8 mouse cellular contexts compared by ENCODE assay signal in genomic region chr4:43038567-43039495, GRCm38 (mm10). TPM values are rescaled to one million over a fixed set of nuclear protein-coding genes. Genes with fewer than 3 reads are reported as not detected.
DNase-seq lines count a peak whose midpoint lies in the region; ATAC-seq and TF ChIP-seq lines count a peak whose summit lies in the region.

No protein-coding gene starts in this region.

- H3K27me3 ChIP-seq in testis, adult 2 months (ENCODE audit: control insufficient read depth, insufficient read depth, low read length) = no peaks in the 10 kb centered on the region
- H3K27me3 ChIP-seq in heart, embryonic 13.5 days (replicated peaks) = no peaks in the 10 kb centered on the region
- H3K27me3 ChIP-seq in lung, embryonic 16.5 days (ENCODE audit: control insufficient read depth, insufficient read depth, low read depth, low read length) = no peaks in the 10 kb centered on the region

- H3K4me2 ChIP-seq in heart, embryonic 13.5 days = peak overlapping the region; percentile 90
- H3K4me2 ChIP-seq in lung, embryonic 16.5 days (ENCODE audit: low read depth, low read length) = peak overlapping the region; percentile 89

- WGBS in heart, embryonic 13.5 days = 41% methylated on average over 15 of the region's 15 CpGs
- WGBS in lung, embryonic 16.5 days = 44% methylated on average over 15 of the region's 15 CpGs

- TF ChIP-seq POLR2A in testis, adult 2 months (IDR thresholded peaks at IDR 0.05; ENCODE audit: control insufficient read depth, low read depth, low read length) = no peak
- peak; percentile 58; the same call in 1 of the 2 replicates for TF ChIP-seq POLR2A in cortical plate, adult 2 months (IDR thresholded peaks at IDR 0.05; ENCODE audit: extremely low read depth, insufficient read depth, low read length)

- H3K9me3 ChIP-seq in heart, embryonic 13.5 days = no peaks in the 10 kb centered on the region
- H3K9me3 ChIP-seq in lung, embryonic 16.5 days (ENCODE audit: control insufficient read depth, low read length) = no peaks in the 10 kb centered on the region

- DNase-seq in testis, postnatal 10 days (ENCODE audit: low spot score) = no peak
- DNase-seq in kidney, postnatal 36 days = peak; percentile 46 to 52
- DNase-seq in spleen, postnatal 10 days (ENCODE audit: low spot score in 2 of 2) = peak; percentile 69 to 70
- no peak for DNase-seq in B cell, adult 2 months

- no peak overlapping the region for H3K27ac ChIP-seq in testis, adult 2 months (ENCODE audit: control insufficient read depth, insufficient read depth, low read depth, low read length)
- H3K27ac ChIP-seq in cortical plate, adult 2 months (ENCODE audit: insufficient read depth, low read length) = no peak overlapping the region
- H3K27ac ChIP-seq in heart, embryonic 13.5 days (replicated peaks) = peak overlapping the region; percentile 89
- no peak overlapping the region for H3K27ac ChIP-seq in lung, embryonic 16.5 days (ENCODE audit: low read length)

- no peak for ATAC-seq in heart, embryonic 13.5 days (ENCODE audit: extremely low read depth, insufficient number of reproducible peaks, low FRiP score, low TSS enrichment)
- ATAC-seq in lung, embryonic 16.5 days (ENCODE audit: low read depth) = no peak

- peak overlapping the region; percentile 94 for H3K9ac ChIP-seq in heart, embryonic 13.5 days
- H3K9ac ChIP-seq in lung, embryonic 16.5 days (ENCODE audit: low read length) = peak overlapping the region; percentile 81

- TF ChIP-seq CTCF in testis, adult 2 months (IDR thresholded peaks at IDR 0.05; ENCODE audit: control insufficient read depth, insufficient read depth, insufficient replicate concordance, low read depth, low read length) = no peak
- TF ChIP-seq CTCF in cortical plate, adult 2 months (IDR thresholded peaks at IDR 0.05; ENCODE audit: extremely low read depth, insufficient read depth, low read length) = no peak

- peaks cover 14% of the 10 kb centered on the region for H3K4me1 ChIP-seq in testis, adult 2 months (ENCODE audit: control insufficient read depth, insufficient read depth, low read length)
- H3K4me1 ChIP-seq in cortical plate, adult 2 months (ENCODE audit: control insufficient read depth, insufficient read depth, low read length) = peaks cover 2% of the 10 kb centered on the region; the same call in 1 of the 2 replicates
- peaks cover 44% of the 10 kb centered on the region for H3K4me1 ChIP-seq in heart, embryonic 13.5 days
- peaks cover 12% of the 10 kb centered on the region for H3K4me1 ChIP-seq in lung, embryonic 16.5 days (replicated peaks; ENCODE audit: control insufficient read depth, insufficient read depth, low read length)

- H3K36me3 ChIP-seq in testis, adult 2 months (ENCODE audit: control insufficient read depth, insufficient read depth, low read length) = no peaks in the 10 kb centered on the region
- H3K36me3 ChIP-seq in heart, embryonic 13.5 days = peaks cover 32% of the 10 kb centered on the region
- H3K36me3 ChIP-seq in lung, embryonic 16.5 days (ENCODE audit: control insufficient read depth, insufficient read depth, low read length) = peaks cover 12% of the 10 kb centered on the region; the same call in 1 of the 2 replicates

- peak overlapping the region; percentile 88; the same call in 1 of the 2 replicates for H3K4me3 ChIP-seq in testis, adult 2 months (ENCODE audit: control insufficient read depth, low read depth, low read length)
- peak overlapping the region; percentile 56 for H3K4me3 ChIP-seq in cortical plate, adult 2 months (ENCODE audit: insufficient read depth, low read length)
- H3K4me3 ChIP-seq in heart, embryonic 13.5 days = peak overlapping the region; percentile 86
- peak overlapping the region; percentile 84 for H3K4me3 ChIP-seq in lung, embryonic 16.5 days (ENCODE audit: low read length)

RNA-seq across cellular contexts. Expression of gene Fam214b, which starts 7.2 kb away (rescaled TPM):
- 41.4 and 46.3 TPM in 2 replicates for polyA plus RNA-seq in testis, adult 2 months (2012; rRNA removed)
- 28.5 and 29.2 TPM in 2 replicates for polyA plus RNA-seq in cortical plate, adult 2 months (2012; rRNA removed)
- polyA plus RNA-seq in heart, embryonic 13.5 days (2015; fragmentation: Nextera tagmentation; extraction: Ambion mirVana) = 14.8 and 15.5 TPM in 2 replicates
- 9.6 and 11.7 TPM in 2 replicates for polyA plus RNA-seq in lung, embryonic 16.5 days (2015; fragmentation: Nextera tagmentation; extraction: Ambion mirVana)

RNA-seq across cellular contexts. Expression of gene Stoml2, which starts 7.3 kb away (rescaled TPM):
- polyA plus RNA-seq in testis, adult 2 months (2012; rRNA removed) = 19.8 and 22.7 TPM in 2 replicates
- polyA plus RNA-seq in cortical plate, adult 2 months (2012; rRNA removed) = 128 and 132 TPM in 2 replicates
- polyA plus RNA-seq in heart, embryonic 13.5 days (2015; fragmentation: Nextera tagmentation; extraction: Ambion mirVana) = 211 and 238 TPM in 2 replicates
- polyA plus RNA-seq in lung, embryonic 16.5 days (2015; fragmentation: Nextera tagmentation; extraction: Ambion mirVana) = 286 and 289 TPM in 2 replicates

RNA-seq across cellular contexts. Expression of gene Pigo, which starts 13.2 kb away (rescaled TPM):
- 36.3 and 42.0 TPM in 2 replicates for polyA plus RNA-seq in testis, adult 2 months (2012; rRNA removed)
- polyA plus RNA-seq in cortical plate, adult 2 months (2012; rRNA removed) = 21.0 and 21.9 TPM in 2 replicates
- 12.7 and 13.8 TPM in 2 replicates for polyA plus RNA-seq in heart, embryonic 13.5 days (2015; fragmentation: Nextera tagmentation; extraction: Ambion mirVana)
- 21.8 and 24.8 TPM in 2 replicates for polyA plus RNA-seq in lung, embryonic 16.5 days (2015; fragmentation: Nextera tagmentation; extraction: Ambion mirVana)

RNA-seq across cellular contexts. Expression of gene Unc13b, which starts 19.9 kb away (rescaled TPM):
- polyA plus RNA-seq in testis, adult 2 months (2012; rRNA removed) = 17.4 and 20.6 TPM in 2 replicates
- polyA plus RNA-seq in cortical plate, adult 2 months (2012; rRNA removed) = 66.7 and 77.8 TPM in 2 replicates
- 9.7 and 10.2 TPM in 2 replicates for polyA plus RNA-seq in heart, embryonic 13.5 days (2015; fragmentation: Nextera tagmentation; extraction: Ambion mirVana)
- polyA plus RNA-seq in lung, embryonic 16.5 days (2015; fragmentation: Nextera tagmentation; extraction: Ambion mirVana) = 5.4 and 6.5 TPM in 2 replicates

RNA-seq across cellular contexts. Expression of gene Fancg, which starts 28.5 kb away (rescaled TPM):
- polyA plus RNA-seq in testis, adult 2 months (2012; rRNA removed) = 96.4 and 104 TPM in 2 replicates
- 25.0 and 28.4 TPM in 2 replicates for polyA plus RNA-seq in cortical plate, adult 2 months (2012; rRNA removed)
- polyA plus RNA-seq in heart, embryonic 13.5 days (2015; fragmentation: Nextera tagmentation; extraction: Ambion mirVana) = 10.8 and 11.0 TPM in 2 replicates
- polyA plus RNA-seq in lung, embryonic 16.5 days (2015; fragmentation: Nextera tagmentation; extraction: Ambion mirVana) = 22.5 and 24.1 TPM in 2 replicates

Comparison
In these comparisons a context has a peak if more than half of its experiments do, and no peak if none do; other contexts are left out.
1. DNase-seq: peak in kidney, postnatal 36 days (2 of 2) and spleen, postnatal 10 days (2 of 2); none in testis, postnatal 10 days (single experiment) and B cell, adult 2 months (0 of 2).
2. Peak in every context shown above with its lines, with median percentiles within 50 percentile points of each other: H3K4me3 ChIP-seq.